Mouse (Mus musculus): Measurements from ENCODE around the gene 1700067P10Rik. TPM values are rescaled to one million over a fixed set of nuclear protein-coding genes. Genes with fewer than 3 reads are reported as not detected.

The 1700067P10Rik gene
- polyA plus RNA-seq, 1 experiment from 2014 or later: not detected

GRCm38 (mm10) chr17:48110547-48111287, 21.6 kb downstream of the 1700067P10Rik start:
- no peak overlapping the region for H3K27ac ChIP-seq (replicated peaks; ENCODE audit: low read depth, low read length)
- ATAC-seq (replicated peaks; ENCODE audit: insufficient number of reproducible peaks, low FRiP score, low TSS enrichment, low read depth): no peak
- H3K4me2 ChIP-seq (ENCODE audit: low read depth, low read length): no peak overlapping the region
- H3K27me3 ChIP-seq (ENCODE audit: control insufficient read depth, insufficient read depth, low read length): no peaks in the 10 kb centered on the region
- H3K4me3 ChIP-seq (ENCODE audit: low read depth, low read length): no peak overlapping the region
- no peaks in the 10 kb centered on the region; the same call in 1 of the 2 replicates for H3K9me3 ChIP-seq (replicated peaks; ENCODE audit: control insufficient read depth, low read length)
- H3K9ac ChIP-seq (replicated peaks; ENCODE audit: low read length): no peak overlapping the region
- no peaks in the 10 kb centered on the region for H3K36me3 ChIP-seq (replicated peaks; ENCODE audit: control insufficient read depth, insufficient read depth, low read depth, low read length)
- H3K4me1 ChIP-seq (ENCODE audit: control insufficient read depth, insufficient read depth, low read length): no peaks in the 10 kb centered on the region
- 47% methylated on average over 8 of the region's 8 CpGs for WGBS
- DNase-seq (ENCODE audit: low spot score): peak; percentile 56

DNA sequence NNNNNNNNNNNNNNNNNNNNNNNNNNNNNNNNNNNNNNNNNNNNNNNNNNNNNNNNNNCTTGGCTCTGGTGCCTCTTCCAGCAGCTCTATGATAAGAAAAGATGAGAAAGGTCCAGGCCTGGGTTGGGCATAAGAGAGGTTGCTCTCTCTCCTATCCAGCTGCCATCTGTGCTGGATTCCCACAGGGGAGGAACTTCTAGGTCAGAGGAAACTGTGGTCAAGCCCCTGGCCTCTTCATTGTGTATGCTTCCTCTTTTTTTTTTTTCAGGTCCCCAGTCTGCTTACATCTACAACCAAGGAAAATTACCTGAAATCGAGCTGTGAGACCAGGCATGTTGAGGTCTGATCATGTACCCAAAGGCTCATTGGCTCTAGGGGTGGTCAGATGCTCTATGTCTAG, 29.5 kb downstream of the 1700067P10Rik start:
- no peaks in the 10 kb centered on the region for H3K27me3 ChIP-seq (ENCODE audit: control insufficient read depth, insufficient read depth, low read length)
- no peak overlapping the region for H3K4me3 ChIP-seq (ENCODE audit: low read depth, low read length)
- no peak overlapping the region for H3K27ac ChIP-seq (replicated peaks; ENCODE audit: low read depth, low read length)
- H3K4me2 ChIP-seq (ENCODE audit: low read depth, low read length): no peak overlapping the region
- H3K36me3 ChIP-seq (replicated peaks; ENCODE audit: control insufficient read depth, insufficient read depth, low read depth, low read length): no peaks in the 10 kb centered on the region
- H3K9me3 ChIP-seq (replicated peaks; ENCODE audit: control insufficient read depth, low read length): no peaks in the 10 kb centered on the region; the same call in 1 of the 2 replicates
- no peak overlapping the region for H3K9ac ChIP-seq (replicated peaks; ENCODE audit: low read length)
- ATAC-seq (replicated peaks; ENCODE audit: insufficient number of reproducible peaks, low FRiP score, low TSS enrichment, low read depth): no peak
- no peaks in the 10 kb centered on the region for H3K4me1 ChIP-seq (ENCODE audit: control insufficient read depth, insufficient read depth, low read length)
- no peak for DNase-seq (ENCODE audit: low spot score)
- 59% methylated on average over 1 of the region's 1 CpGs for WGBS

DNA sequence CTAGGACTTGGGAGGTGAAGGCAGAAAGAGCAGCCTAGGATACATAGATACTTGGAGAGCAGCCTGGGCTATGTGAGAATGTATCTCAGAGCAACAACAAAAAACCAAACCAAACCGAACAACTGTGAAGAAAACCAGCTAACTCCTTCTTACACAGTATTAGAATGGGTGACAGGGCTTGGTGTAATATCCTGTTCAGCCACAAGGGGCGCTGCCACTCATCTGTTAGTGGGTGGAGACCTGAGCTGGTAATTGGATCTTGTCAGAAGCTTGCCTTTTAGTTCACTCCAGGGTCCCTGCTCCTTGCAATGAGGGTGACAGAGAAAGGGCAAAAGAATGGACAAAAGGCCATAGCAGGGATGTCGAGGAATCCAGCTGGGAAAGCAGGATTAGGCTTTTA, 30.5 kb downstream of the 1700067P10Rik start:
- Histone ChIP-seq H3K4me3 (ENCODE audit: low read depth, low read length) (no peak overlapping the region), H3K4me2 (ENCODE audit: low read depth, low read length) (no peak overlapping the region), H3K4me1 (ENCODE audit: control insufficient read depth, insufficient read depth, low read length) (no peaks in the 10 kb centered on the region), H3K27me3 (ENCODE audit: control insufficient read depth, insufficient read depth, low read length) (no peaks in the 10 kb centered on the region), H3K27ac (replicated peaks; ENCODE audit: low read depth, low read length) (no peak overlapping the region), H3K36me3 (replicated peaks; ENCODE audit: control insufficient read depth, insufficient read depth, low read depth, low read length) (no peaks in the 10 kb centered on the region), H3K9me3 (replicated peaks; ENCODE audit: control insufficient read depth, low read length) (no peaks in the 10 kb centered on the region), H3K9ac (replicated peaks; ENCODE audit: low read length) (no peak overlapping the region)
- peak; percentile 75 for ATAC-seq (replicated peaks; ENCODE audit: insufficient number of reproducible peaks, low FRiP score, low TSS enrichment, low read depth)
- WGBS: 22% methylated on average over 3 of the region's 3 CpGs
- DNase-seq (ENCODE audit: low spot score): peak; percentile 89

GRCm38 (mm10) chr17:48120456-48120855, 31.3 kb downstream of the 1700067P10Rik start:
- H3K4me3 ChIP-seq (ENCODE audit: low read depth, low read length): no peak overlapping the region
- no peak overlapping the region for H3K4me2 ChIP-seq (ENCODE audit: low read depth, low read length)
- DNase-seq (ENCODE audit: low spot score) (no peak), ATAC-seq (replicated peaks; ENCODE audit: insufficient number of reproducible peaks, low FRiP score, low TSS enrichment, low read depth) (no peak)
- no peaks in the 10 kb centered on the region for H3K27me3 ChIP-seq (ENCODE audit: control insufficient read depth, insufficient read depth, low read length)
- H3K4me1 ChIP-seq (ENCODE audit: control insufficient read depth, insufficient read depth, low read length): no peaks in the 10 kb centered on the region
- no peaks in the 10 kb centered on the region for H3K36me3 ChIP-seq (replicated peaks; ENCODE audit: control insufficient read depth, insufficient read depth, low read depth, low read length)
- no peaks in the 10 kb centered on the region for H3K9me3 ChIP-seq (replicated peaks; ENCODE audit: control insufficient read depth, low read length)
- no peak overlapping the region for H3K27ac ChIP-seq (replicated peaks; ENCODE audit: low read depth, low read length)
- H3K9ac ChIP-seq (replicated peaks; ENCODE audit: low read length): no peak overlapping the region
- WGBS: 93% methylated on average over 20 of the region's 20 CpGs

- no peaks in the 10 kb centered on the region for H3K36me3 ChIP-seq (replicated peaks; ENCODE audit: control insufficient read depth, insufficient read depth, low read depth, low read length)
- ATAC-seq (replicated peaks; ENCODE audit: insufficient number of reproducible peaks, low FRiP score, low TSS enrichment, low read depth) (no peak), DNase-seq (ENCODE audit: low spot score) (no peak)
- no peaks in the 10 kb centered on the region for H3K9me3 ChIP-seq (replicated peaks; ENCODE audit: control insufficient read depth, low read length)
- no peak overlapping the region for H3K4me2 ChIP-seq (ENCODE audit: low read depth, low read length)
- no peak overlapping the region for H3K9ac ChIP-seq (replicated peaks; ENCODE audit: low read length)
- 85% methylated on average over 2 of the region's 2 CpGs for WGBS
- no peak overlapping the region for H3K27ac ChIP-seq (replicated peaks; ENCODE audit: low read depth, low read length)
- no peaks in the 10 kb centered on the region for H3K27me3 ChIP-seq (ENCODE audit: control insufficient read depth, insufficient read depth, low read length)
- H3K4me3 ChIP-seq (ENCODE audit: low read depth, low read length): no peak overlapping the region
- no peaks in the 10 kb centered on the region for H3K4me1 ChIP-seq (ENCODE audit: control insufficient read depth, insufficient read depth, low read length)
These were observed 43.7 kb downstream of the 1700067P10Rik start for GRCm38 (mm10) chr17:48132810-48133209.

Other genes starting within 250 kb of the 1700067P10Rik start
- gene Foxp4, start 164.7 kb upstream of the 1700067P10Rik start, polyA plus RNA-seq (2014; fragmentation: Nextera tagmentation; extraction: Ambion mirVana): 29.0 and 32.4 TPM in 2 replicates
- not detected in 2 replicates for gene 1700122O11Rik, start 51.0 kb upstream of the 1700067P10Rik start, polyA plus RNA-seq (2014; fragmentation: Nextera tagmentation; extraction: Ambion mirVana)
- not detected in 2 replicates for gene 9830107B12Rik, start 56.9 kb downstream of the 1700067P10Rik start, polyA plus RNA-seq (2014; fragmentation: Nextera tagmentation; extraction: Ambion mirVana)
- 0.24 TPM in 1 of 2 replicates, not detected in the other for gene A530064D06Rik, start 78.0 kb downstream of the 1700067P10Rik start, polyA plus RNA-seq (2014; fragmentation: Nextera tagmentation; extraction: Ambion mirVana)
- gene Trem1, start 143.4 kb downstream of the 1700067P10Rik start, polyA plus RNA-seq (2014; fragmentation: Nextera tagmentation; extraction: Ambion mirVana): 0.07 and 0.11 TPM in 2 replicates
- 0.21 TPM in 1 of 2 replicates, not detected in the other for gene Trem3, start 158.5 kb downstream of the 1700067P10Rik start, polyA plus RNA-seq (2014; fragmentation: Nextera tagmentation; extraction: Ambion mirVana)
- gene Treml4, start 175.0 kb downstream of the 1700067P10Rik start, polyA plus RNA-seq (2014; fragmentation: Nextera tagmentation; extraction: Ambion mirVana): not detected in 2 replicates
- 0.10 and 0.15 TPM in 2 replicates for gene Treml2, start 210.2 kb downstream of the 1700067P10Rik start, polyA plus RNA-seq (2014; fragmentation: Nextera tagmentation; extraction: Ambion mirVana)
- gene B430306N03Rik, start 226.8 kb downstream of the 1700067P10Rik start, polyA plus RNA-seq (2014; fragmentation: Nextera tagmentation; extraction: Ambion mirVana): not detected in 2 replicates